Comparison of ENCODE assay signal across 8 mouse cellular contexts in genomic region chr3:37724171-37724804, GRCm38 (mm10). TPM values are rescaled to one million over a fixed set of nuclear protein-coding genes. Genes with fewer than 3 reads are reported as not detected.
DNase-seq lines count a peak whose midpoint lies in the region; ATAC-seq and TF ChIP-seq lines count a peak whose summit lies in the region.

Gm5148 (minus strand) TSS chr3:37724490.

- no peak for TF ChIP-seq CTCF in bone marrow macrophage, adult 2 months (IDR thresholded peaks at IDR 0.05; ENCODE audit: low read depth, low read length)

- H3K27me3 ChIP-seq in forebrain, embryonic 12.5 days, result peaks cover 44% of the 10 kb centered on the region
- H3K27me3 ChIP-seq in intestine, embryonic 16.5 days (replicated peaks; ENCODE audit: control insufficient read depth, insufficient read depth, low read length), result no peaks in the 10 kb centered on the region
- H3K27me3 ChIP-seq in megakaryocyte, embryonic 14.5 days (replicated peaks), result peaks cover 50% of the 10 kb centered on the region

- H3K9ac ChIP-seq in forebrain, embryonic 12.5 days, result peak within 1 kb of the TSS; percentile 58
- peak within 1 kb of the TSS; percentile 69 for H3K9ac ChIP-seq in intestine, embryonic 16.5 days (ENCODE audit: low read depth, low read length)

- no peak within 1 kb of the TSS for H3K27ac ChIP-seq in bone marrow macrophage, adult 2 months (ENCODE audit: insufficient read depth, low read depth, low read length)
- H3K27ac ChIP-seq in forebrain, embryonic 12.5 days, result peak within 1 kb of the TSS; percentile 73
- H3K27ac ChIP-seq in intestine, embryonic 16.5 days (ENCODE audit: low read length), result peak within 1 kb of the TSS; percentile 96

- no peak for TF ChIP-seq POLR2A in bone marrow macrophage, adult 2 months (IDR thresholded peaks at IDR 0.05; ENCODE audit: borderline replicate concordance, low read depth, low read length)

- 1% methylated on average over 24 of the region's 24 CpGs for WGBS in forebrain, embryonic 12.5 days
- 8% methylated on average over 24 of the region's 24 CpGs for WGBS in intestine, embryonic 16.5 days

- H3K36me3 ChIP-seq in forebrain, embryonic 12.5 days (replicated peaks), result no peaks in the 10 kb centered on the region
- H3K36me3 ChIP-seq in intestine, embryonic 16.5 days (ENCODE audit: control insufficient read depth, insufficient read depth, low read length), result no peaks in the 10 kb centered on the region
- H3K36me3 ChIP-seq in megakaryocyte, embryonic 14.5 days (replicated peaks; ENCODE audit: low read length), result no peaks in the 10 kb centered on the region

- intact Hi-C loops in left cerebral cortex, postnatal 25 days (cut with DNase I), result no loop called here

- ATAC-seq in forebrain, embryonic 12.5 days (ENCODE audit: low FRiP score), result peak; percentile 67
- peak; percentile 91 for ATAC-seq in intestine, embryonic 16.5 days

- peaks cover 21% of the 10 kb centered on the region for H3K4me1 ChIP-seq in bone marrow macrophage, adult 2 months (ENCODE audit: control insufficient read depth, insufficient read depth, low read length)
- H3K4me1 ChIP-seq in forebrain, embryonic 12.5 days, result peaks cover 30% of the 10 kb centered on the region
- peaks cover 39% of the 10 kb centered on the region for H3K4me1 ChIP-seq in intestine, embryonic 16.5 days (ENCODE audit: control insufficient read depth, insufficient read depth, low read length)
- peaks cover 66% of the 10 kb centered on the region for H3K4me1 ChIP-seq in megakaryocyte, embryonic 14.5 days

- no peaks in the 10 kb centered on the region for H3K9me3 ChIP-seq in forebrain, embryonic 12.5 days
- H3K9me3 ChIP-seq in intestine, embryonic 16.5 days (ENCODE audit: control insufficient read depth, low read length), result no peaks in the 10 kb centered on the region
- H3K9me3 ChIP-seq in megakaryocyte, embryonic 14.5 days, result no peaks in the 10 kb centered on the region; the same call in 1 of the 2 replicates

- peak within 1 kb of the TSS; percentile 78 for H3K4me2 ChIP-seq in forebrain, embryonic 12.5 days
- H3K4me2 ChIP-seq in intestine, embryonic 16.5 days (ENCODE audit: low read depth, low read length), result peak within 1 kb of the TSS; percentile 68

- H3K4me3 ChIP-seq in bone marrow macrophage, adult 2 months (ENCODE audit: insufficient read depth, low read length), result peak within 1 kb of the TSS; percentile 9
- peak within 1 kb of the TSS; percentile 40 for H3K4me3 ChIP-seq in forebrain, embryonic 12.5 days (replicated peaks)
- H3K4me3 ChIP-seq in intestine, embryonic 16.5 days (ENCODE audit: low read length), result peak within 1 kb of the TSS; percentile 45
- peak within 1 kb of the TSS; percentile 88 for H3K4me3 ChIP-seq in megakaryocyte, embryonic 14.5 days (replicated peaks)

- peak; percentile 26 to 33 for DNase-seq in B cell, adult 2 months
- DNase-seq in left cerebral cortex, postnatal 25 days (ENCODE audit: low spot score in 2 of 2), result peak; percentile 58 to 65
- peak; percentile 60 to 68 for DNase-seq in right cerebral cortex, adult 2 months (ENCODE audit: low spot score in 2 of 2)
- no peak for DNase-seq in gastrocnemius, postnatal 10 days

RNA-seq across cellular contexts. Expression of gene Gm5148, which starts in this region (rescaled TPM):
- not detected in 2 replicates for polyA plus RNA-seq in bone marrow macrophage, adult 2 months (2012; ENCODE audit: insufficient read depth, insufficient read length, missing spikeins)
- 3.7 and 4.3 TPM in 2 replicates for polyA plus RNA-seq in forebrain, embryonic 12.5 days (2016; fragmentation: Nextera tagmentation; extraction: Ambion mirVana)
- 4.0 and 5.9 TPM in 2 replicates for polyA plus RNA-seq in intestine, embryonic 16.5 days (2015; fragmentation: Nextera tagmentation; extraction: Ambion mirVana)
- 1 to 10 TPM; 3.3 to 3.4 TPM for total RNA-seq in left cerebral cortex, postnatal 25 days (2021)
- not detected in 2 replicates for polyA plus RNA-seq in megakaryocyte, embryonic 14.5 days (2012; ENCODE audit: insufficient read depth, low replicate concordance)
- under 1 TPM in 1 of 2 experiments, not detected in 1; 0.25 TPM for total RNA-seq in gastrocnemius, postnatal 10 days (2021)

Comparison
In these comparisons a context has a peak if more than half of its experiments do, and no peak if none do; other contexts are left out.
1. H3K4me3 ChIP-seq: peak in every context shown above with its lines; median percentile 88 in megakaryocyte, embryonic 14.5 days; 45 in intestine, embryonic 16.5 days; 40 in forebrain, embryonic 12.5 days; 9 in bone marrow macrophage, adult 2 months.